Mouse (Mus musculus) lung, postnatal 0 days (tissue): ENCODE results near the gene Pi4ka.

ENCODE experiments used
- CTCF ChIP-seq: IDR thresholded peaks from 2 replicates; pipeline ENCODE4 v1.5.1; 2016; ENCODE audit warnings: antibody characterized with exemption, mild to moderate bottlenecking
- EP300 ChIP-seq: IDR thresholded peaks from 2 replicates; pipeline ENCODE4 v1.6.1; 2016; ENCODE audit warnings: antibody characterized with exemption, mild to moderate bottlenecking, control low read depth

- TF ChIP-seq CTCF (no peak), EP300 (no peak)
Observed at GRCm38 (mm10) chr16:17267937-17268336, 138.2 kb downstream of the Pi4ka start.
